Mouse (Mus musculus): ENCODE data around the gene Abcg2. TPM values are rescaled to one million over a fixed set of nuclear protein-coding genes. Genes with fewer than 3 reads are reported as not detected.

Abcg2 gene
- polyA plus RNA-seq, 1 experiment from 2014 or later, result 57.3 TPM

- Histone ChIP-seq H3K9ac (no peak overlapping the region), H3K4me2 (no peak overlapping the region), H3K27me3 (replicated peaks) (no peaks in the 10 kb centered on the region), H3K4me1 (no peaks in the 10 kb centered on the region), H3K36me3 (peaks cover 41% of the 10 kb centered on the region), H3K9me3 (no peaks in the 10 kb centered on the region), H3K27ac (replicated peaks) (no peak overlapping the region), H3K4me3 (no peak overlapping the region)
- 65% methylated on average over 2 of the region's 2 CpGs for WGBS
- no peak for ATAC-seq (ENCODE audit: extremely low read depth, insufficient number of reproducible peaks, low FRiP score, low TSS enrichment)
These were observed 107.3 kb downstream of the Abcg2 start for GRCm38 (mm10) chr6:58691584-58691983.

GRCm38 (mm10) chr6:58694257-58694656 lies 109.9 kb downstream of the Abcg2 start:
- peaks cover 37% of the 10 kb centered on the region for H3K36me3 ChIP-seq
- H3K9me3 ChIP-seq, result no peaks in the 10 kb centered on the region
- no peak overlapping the region for H3K9ac ChIP-seq
- H3K27ac ChIP-seq (replicated peaks), result no peak overlapping the region
- no peaks in the 10 kb centered on the region for H3K27me3 ChIP-seq (replicated peaks)
- no peak overlapping the region for H3K4me3 ChIP-seq
- no peak for ATAC-seq (ENCODE audit: extremely low read depth, insufficient number of reproducible peaks, low FRiP score, low TSS enrichment)
- H3K4me2 ChIP-seq, result no peak overlapping the region
- no peaks in the 10 kb centered on the region for H3K4me1 ChIP-seq
- 89% methylated on average over 2 of the region's 2 CpGs for whole genome bisulfite sequencing

GRCm38 (mm10) chr6:58694765-58695164 lies 110.4 kb downstream of the Abcg2 start:
- no peak overlapping the region for H3K4me2 ChIP-seq
- no peak for ATAC-seq (ENCODE audit: extremely low read depth, insufficient number of reproducible peaks, low FRiP score, low TSS enrichment)
- H3K27me3 ChIP-seq (replicated peaks), result no peaks in the 10 kb centered on the region
- no peak overlapping the region for H3K27ac ChIP-seq (replicated peaks)
- H3K9me3 ChIP-seq, result no peaks in the 10 kb centered on the region
- WGBS, result 78% methylated on average over 1 of the region's 1 CpGs
- no peak overlapping the region for H3K9ac ChIP-seq
- no peak overlapping the region for H3K4me3 ChIP-seq
- peaks cover 33% of the 10 kb centered on the region for H3K36me3 ChIP-seq
- H3K4me1 ChIP-seq, result no peaks in the 10 kb centered on the region

- Histone ChIP-seq H3K4me3 (no peak overlapping the region), H3K4me1 (no peaks in the 10 kb centered on the region), H3K27me3 (replicated peaks) (no peaks in the 10 kb centered on the region), H3K9me3 (no peaks in the 10 kb centered on the region), H3K4me2 (no peak overlapping the region), H3K9ac (no peak overlapping the region), H3K27ac (replicated peaks) (no peak overlapping the region), H3K36me3 (no peaks in the 10 kb centered on the region)
- WGBS, result 55% methylated on average over 1 of the region's 1 CpGs
- ATAC-seq (ENCODE audit: extremely low read depth, insufficient number of reproducible peaks, low FRiP score, low TSS enrichment), result no peak
These were observed 126.0 kb downstream of the Abcg2 start for GRCm38 (mm10) chr6:58710369-58710768.

- Histone ChIP-seq H3K9ac (no peak overlapping the region), H3K4me2 (no peak overlapping the region), H3K4me3 (no peak overlapping the region), H3K4me1 (no peaks in the 10 kb centered on the region), H3K27me3 (replicated peaks) (no peaks in the 10 kb centered on the region), H3K27ac (replicated peaks) (no peak overlapping the region), H3K9me3 (no peaks in the 10 kb centered on the region), H3K36me3 (no peaks in the 10 kb centered on the region)
- no peak for ATAC-seq (ENCODE audit: extremely low read depth, insufficient number of reproducible peaks, low FRiP score, low TSS enrichment)
- WGBS, result 51% methylated on average over 2 of the region's 2 CpGs
These were observed 127.6 kb downstream of the Abcg2 start for GRCm38 (mm10) chr6:58711909-58712308.

GRCm38 (mm10) chr6:58733851-58734250 lies 149.5 kb downstream of the Abcg2 start:
- 57% methylated on average over 2 of the region's 2 CpGs for WGBS
- no peak for ATAC-seq (ENCODE audit: extremely low read depth, insufficient number of reproducible peaks, low FRiP score, low TSS enrichment)
- H3K4me2 ChIP-seq, result no peak overlapping the region
- no peaks in the 10 kb centered on the region for H3K36me3 ChIP-seq
- no peaks in the 10 kb centered on the region for H3K9me3 ChIP-seq
- no peak overlapping the region for H3K27ac ChIP-seq (replicated peaks)
- no peak overlapping the region for H3K9ac ChIP-seq
- H3K27me3 ChIP-seq (replicated peaks), result no peaks in the 10 kb centered on the region
- no peaks in the 10 kb centered on the region for H3K4me1 ChIP-seq
- no peak overlapping the region for H3K4me3 ChIP-seq

- no peak overlapping the region for H3K4me2 ChIP-seq
- H3K27me3 ChIP-seq (replicated peaks), result no peaks in the 10 kb centered on the region
- H3K9ac ChIP-seq, result no peak overlapping the region
- WGBS, result 29% methylated on average over 1 of the region's 1 CpGs
- no peaks in the 10 kb centered on the region for H3K4me1 ChIP-seq
- H3K36me3 ChIP-seq, result no peaks in the 10 kb centered on the region
- no peak overlapping the region for H3K4me3 ChIP-seq
- ATAC-seq (ENCODE audit: extremely low read depth, insufficient number of reproducible peaks, low FRiP score, low TSS enrichment), result no peak
- H3K27ac ChIP-seq (replicated peaks), result no peak overlapping the region
- H3K9me3 ChIP-seq, result no peaks in the 10 kb centered on the region
These were observed 150.8 kb downstream of the Abcg2 start for GRCm38 (mm10) chr6:58735090-58735489.

Other genes starting within 250 kb of the Abcg2 start
- gene Vmn1r30, start 141.1 kb upstream of the Abcg2 start, polyA plus RNA-seq (2015; fragmentation: Nextera tagmentation; extraction: Ambion mirVana), result not detected in 2 replicates
- not detected in 2 replicates for gene Vmn1r31, start 109.2 kb upstream of the Abcg2 start, polyA plus RNA-seq (2015; fragmentation: Nextera tagmentation; extraction: Ambion mirVana)
- 34.2 and 34.6 TPM in 2 replicates for gene Herc3, start 246.9 kb downstream of the Abcg2 start, polyA plus RNA-seq (2015; fragmentation: Nextera tagmentation; extraction: Ambion mirVana)

All from heart, embryonic 13.5 days (tissue).